Mouse (Mus musculus) kidney, postnatal 4 days (tissue): ENCODE results near the gene Asb5.
"Not testable (repeated sequence)": the region's sequence is repeated elsewhere in the genome, so short reads cannot be mapped to it uniquely, and the experiment has no call there.

Experiments used
- DNase-seq, 2 experiments: peaks; one replicate each; pipeline ENCODE4 v3.0.0; 2021; ENCODE audit warnings: mixed read lengths in 2 of 2

The Asb5 gene

GRCm38 (mm10) chr8:54529382-54530296, at the start of gene Asb5, which contains the start of gene Spcs3:
Asb5 (plus strand) TSS chr8:54529580.
Spcs3 (minus strand) TSS chr8:54529998.
- DNase-seq = peak; percentile 98

- peak; percentile 7 to 20 for DNase-seq
These were observed 42.7 kb upstream of the Asb5 start for GRCm38 (mm10) chr8:54486555-54487273.

GRCm38 (mm10) chr8:54488437-54488836, 40.9 kb upstream of the Asb5 start:
- DNase-seq = no peak

GRCm38 (mm10) chr8:54491057-54491690, 38.2 kb upstream of the Asb5 start:
- peak; percentile 18 to 46 for DNase-seq

- no peak for DNase-seq
These were observed 37.4 kb upstream of the Asb5 start for GRCm38 (mm10) chr8:54491934-54492333.

GRCm38 (mm10) chr8:54493110-54493509, 36.3 kb upstream of the Asb5 start:
- DNase-seq = peak; percentile 57 to 64

GRCm38 (mm10) chr8:54493915-54494314, 35.5 kb upstream of the Asb5 start:
- no peak for DNase-seq

GRCm38 (mm10) chr8:54503104-54503503, 26.3 kb upstream of the Asb5 start:
- no peak for DNase-seq

GRCm38 (mm10) chr8:54505060-54505459, 24.3 kb upstream of the Asb5 start:
- DNase-seq = no peak

- peak; percentile 75 to 80 for DNase-seq
These were observed 21.8 kb upstream of the Asb5 start for GRCm38 (mm10) chr8:54507428-54508095.

- DNase-seq = no peak
These were observed 21.3 kb upstream of the Asb5 start for GRCm38 (mm10) chr8:54508096-54508456.

- no peak for DNase-seq
These were observed 20.6 kb upstream of the Asb5 start for GRCm38 (mm10) chr8:54508814-54509213.

GRCm38 (mm10) chr8:54509221-54509721, 20.1 kb upstream of the Asb5 start:
- DNase-seq = peak; percentile 21 to 46

GRCm38 (mm10) chr8:54511791-54512190, 17.6 kb upstream of the Asb5 start:
- DNase-seq = no peak

- not testable (repeated sequence) for DNase-seq
These were observed 17.2 kb upstream of the Asb5 start for GRCm38 (mm10) chr8:54512200-54512599.

GRCm38 (mm10) chr8:54518756-54519460, 10.5 kb upstream of the Asb5 start:
- DNase-seq = peak; percentile 40 to 59

GRCm38 (mm10) chr8:54520516-54520915, 8.9 kb upstream of the Asb5 start:
- DNase-seq = no peak

GRCm38 (mm10) chr8:54525606-54526005, 3.8 kb upstream of the Asb5 start:
- DNase-seq = no peak

GRCm38 (mm10) chr8:54526700-54527099, 2.7 kb upstream of the Asb5 start:
- DNase-seq = no peak

GRCm38 (mm10) chr8:54528571-54528970, 809 bp upstream of the Asb5 start:
- DNase-seq = no peak

GRCm38 (mm10) chr8:54535172-54535571, 5.8 kb downstream of the Asb5 start:
- DNase-seq = no peak

- DNase-seq = no peak
These were observed 7.9 kb downstream of the Asb5 start for GRCm38 (mm10) chr8:54537285-54537684.
